Mouse (Mus musculus) mesoderm, embryonic 11.5 days (tissue): Measurements from ENCODE around the gene Dlgap3.

Experiments used
- DNase-seq: peaks from one replicate; pipeline ENCODE4 v3.0.0-alpha.2; 2012; ENCODE audit warnings: low read depth, low spot score

Dlgap3 gene

GRCm38 (mm10) chr4:127215799-127216198 is 46.8 kb downstream of the Dlgap3 start:
- no peak for DNase-seq

- DNase-seq: no peak
These were observed 47.2 kb downstream of the Dlgap3 start for GRCm38 (mm10) chr4:127216251-127216651.

DNA sequence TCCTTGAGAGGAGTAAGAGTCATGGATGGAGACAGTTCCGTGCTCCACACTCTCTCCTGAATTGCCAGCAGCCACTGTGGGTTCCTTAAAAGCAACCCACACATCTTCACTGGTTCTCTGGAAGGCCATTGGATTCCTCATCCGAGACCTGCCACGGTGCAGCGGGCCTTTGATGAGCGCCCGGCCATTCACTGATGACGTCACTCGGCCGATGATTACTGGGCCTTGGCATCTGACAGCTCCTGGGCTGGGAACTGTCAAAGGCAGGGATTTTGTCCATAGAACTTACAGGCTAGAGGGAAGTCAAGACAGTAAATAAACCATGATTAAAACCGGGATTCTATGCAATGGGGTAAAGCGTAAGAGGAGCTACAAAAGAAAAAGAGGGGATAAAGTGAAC is 48.0 kb downstream of the Dlgap3 start:
- no peak for DNase-seq

DNA sequence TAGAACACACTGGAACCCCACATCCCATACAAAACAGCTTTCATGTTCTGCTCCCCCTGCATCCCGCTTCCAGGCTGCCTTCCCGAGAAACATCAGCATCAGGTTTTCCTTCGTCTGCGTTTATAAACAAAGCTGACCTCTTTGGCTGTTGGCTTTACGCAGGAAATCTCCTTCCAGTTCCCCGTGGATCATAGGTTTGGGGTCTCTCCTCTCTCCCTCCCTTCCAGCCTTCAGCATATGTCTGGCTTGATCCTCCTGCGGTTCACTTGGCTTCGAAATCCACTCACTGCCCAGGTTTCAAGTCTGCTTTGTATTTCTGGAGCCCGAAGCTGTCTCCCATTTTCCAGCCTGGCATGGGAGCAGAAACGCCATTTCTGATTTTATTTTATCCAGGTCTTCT is 54.3 kb downstream of the Dlgap3 start:
- DNase-seq: no peak

DNA sequence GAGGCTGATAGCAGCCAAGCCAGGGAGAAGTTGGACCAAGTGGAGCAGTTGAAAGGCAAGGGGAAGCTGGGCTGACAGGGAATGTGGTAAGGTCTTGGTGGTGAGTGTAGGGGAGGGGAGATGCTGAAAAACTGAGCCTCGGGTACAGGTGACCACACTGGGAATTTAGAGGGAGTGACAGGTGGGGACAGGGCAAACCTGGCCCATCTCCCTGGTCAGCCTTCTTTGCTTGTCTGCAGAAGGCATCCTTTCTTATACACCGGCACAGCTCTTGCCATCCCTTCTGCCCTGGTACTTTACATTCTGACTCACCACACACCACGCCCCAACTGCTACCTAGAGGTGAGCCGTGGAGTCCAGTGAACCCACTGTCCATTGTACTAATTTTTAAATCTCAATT is 54.8 kb downstream of the Dlgap3 start:
- no peak for DNase-seq

DNA sequence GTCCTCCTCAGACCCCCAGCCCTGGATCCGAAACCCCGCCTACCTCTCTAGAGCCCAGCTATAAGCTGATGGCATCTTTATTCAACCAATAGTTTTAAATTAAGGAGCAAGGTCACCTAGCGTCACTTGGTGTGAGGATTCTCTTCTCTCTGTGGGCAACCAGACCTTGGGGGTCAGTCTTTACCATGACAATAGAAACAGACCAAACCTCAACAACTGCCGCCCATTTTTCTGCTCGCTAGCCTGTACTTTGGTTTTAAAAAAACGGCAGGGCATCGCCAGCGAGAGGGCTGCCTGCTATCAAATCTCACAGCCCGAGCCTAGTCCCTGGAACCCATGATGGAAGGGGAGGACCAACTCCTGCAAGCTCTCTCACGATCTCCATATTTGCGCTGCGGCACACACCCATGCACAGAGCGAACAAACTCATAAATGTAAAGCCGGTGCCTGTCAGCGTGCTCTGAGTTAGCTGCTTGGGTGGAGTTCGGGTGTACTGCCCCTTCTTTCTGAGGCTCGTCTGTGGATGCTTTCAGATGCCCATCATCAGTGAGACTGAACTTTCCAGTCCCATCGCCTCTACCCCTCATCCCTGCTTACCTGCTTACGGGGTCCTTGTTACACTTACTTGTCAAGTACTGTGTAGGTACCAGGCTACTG is 55.6 kb downstream of the Dlgap3 start:
- no peak for DNase-seq

DNA sequence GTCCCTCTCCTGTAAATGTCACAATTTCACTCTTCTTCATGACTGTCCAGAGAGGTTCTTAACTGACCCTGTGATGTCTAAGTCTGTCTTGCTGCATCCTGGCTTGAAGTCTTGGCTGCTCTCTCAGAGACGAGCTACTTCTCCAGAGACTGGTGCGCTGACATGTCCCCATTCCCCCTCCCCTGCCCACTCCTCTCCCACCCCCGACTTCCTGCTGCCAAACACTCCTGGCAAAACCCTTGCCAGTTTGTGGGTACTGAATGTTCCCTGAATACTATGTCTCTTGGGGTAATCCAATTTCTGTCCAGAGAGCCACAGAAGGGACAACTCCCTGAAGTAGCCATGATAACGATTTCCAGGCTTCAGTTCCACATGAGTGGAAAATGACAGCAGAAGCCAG is 57.1 kb downstream of the Dlgap3 start:
- no peak for DNase-seq

- DNase-seq: peak; percentile 79
These were observed 58.2 kb downstream of the Dlgap3 start for GRCm38 (mm10) chr4:127227051-127227673.

GRCm38 (mm10) chr4:127232028-127232427 is 63.0 kb downstream of the Dlgap3 start:
- peak; percentile 71 for DNase-seq

DNA sequence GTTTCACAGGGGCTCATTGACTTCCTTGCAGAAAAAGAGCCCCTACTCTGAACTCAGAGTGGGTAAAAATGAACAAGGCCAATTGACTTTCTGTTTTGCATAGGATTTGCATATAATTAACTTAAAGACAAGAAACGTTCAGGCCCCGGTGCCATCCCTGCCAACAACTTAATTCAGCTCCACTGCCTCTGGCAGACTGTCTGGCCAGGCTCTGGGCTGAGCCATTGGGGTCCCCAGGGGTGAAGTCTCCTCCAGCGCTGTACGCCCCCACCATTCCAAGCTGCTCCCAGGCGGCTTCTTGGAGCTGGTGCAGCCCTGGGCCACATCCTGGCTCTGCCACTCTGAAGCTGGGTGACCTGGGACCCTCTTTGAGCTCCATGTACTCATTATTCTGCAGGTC is 63.5 kb downstream of the Dlgap3 start:
- no peak for DNase-seq

- DNase-seq: no peak
These were observed 64.6 kb downstream of the Dlgap3 start for GRCm38 (mm10) chr4:127233416-127234125.

DNA sequence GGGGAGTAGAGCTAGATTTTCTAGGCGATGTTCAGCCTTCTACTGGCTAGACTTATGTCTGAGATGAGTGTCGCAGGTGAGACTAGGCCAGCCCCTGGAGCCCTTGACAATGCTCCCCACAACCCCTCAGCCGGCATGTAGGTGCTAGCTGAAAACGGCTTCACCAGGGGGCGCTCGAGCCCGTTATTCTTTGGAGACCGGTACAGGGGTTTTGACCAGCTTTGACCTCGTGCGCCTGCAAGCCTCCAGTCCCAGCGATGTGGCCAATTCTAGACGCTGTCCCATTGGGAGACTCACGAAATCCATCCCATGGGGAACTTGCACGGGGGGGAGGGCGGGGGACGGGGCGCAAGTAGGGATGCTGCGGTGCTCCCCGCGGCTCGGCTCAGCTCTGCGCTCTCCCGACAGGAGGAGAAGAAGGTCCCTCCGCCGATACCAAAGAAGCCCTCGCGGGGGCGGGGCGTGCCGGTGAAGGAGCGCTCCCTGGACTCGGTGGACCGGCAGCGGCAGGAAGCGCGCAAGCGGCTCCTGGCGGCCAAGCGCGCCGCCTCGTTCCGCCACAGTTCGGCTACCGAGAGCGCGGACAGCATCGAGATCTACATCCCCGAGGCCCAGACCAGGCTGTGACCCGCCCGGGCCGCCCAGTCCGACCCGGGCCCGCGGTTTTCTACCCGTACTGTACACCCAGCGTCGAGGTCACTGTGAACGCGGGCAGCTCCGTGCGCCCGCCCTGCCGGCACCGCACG is 66.9 kb downstream of the Dlgap3 start:
- peak; percentile 88 for DNase-seq

- no peak for DNase-seq
These were observed 67.6 kb downstream of the Dlgap3 start for GRCm38 (mm10) chr4:127236631-127237030.

DNA sequence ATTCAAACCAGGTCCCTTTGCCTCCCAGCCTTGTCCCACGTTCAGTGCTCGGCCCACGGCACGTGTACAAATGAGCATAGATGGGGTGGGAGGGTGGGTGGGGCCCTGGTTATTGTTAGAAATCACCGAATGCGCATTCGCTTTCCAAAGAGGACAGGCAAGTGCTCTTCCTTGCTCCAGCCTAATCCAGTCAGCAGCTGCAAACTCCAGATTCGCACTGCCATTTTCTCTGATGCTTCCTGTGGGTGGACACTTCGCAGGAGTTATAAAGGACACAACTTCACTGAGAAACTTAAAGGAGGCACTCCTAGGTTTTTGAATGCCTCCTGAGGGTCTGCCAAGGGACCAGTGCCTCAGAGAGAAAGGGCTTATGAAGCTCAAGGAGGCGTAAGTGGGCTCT is 68.3 kb downstream of the Dlgap3 start:
- DNase-seq: no peak

DNA sequence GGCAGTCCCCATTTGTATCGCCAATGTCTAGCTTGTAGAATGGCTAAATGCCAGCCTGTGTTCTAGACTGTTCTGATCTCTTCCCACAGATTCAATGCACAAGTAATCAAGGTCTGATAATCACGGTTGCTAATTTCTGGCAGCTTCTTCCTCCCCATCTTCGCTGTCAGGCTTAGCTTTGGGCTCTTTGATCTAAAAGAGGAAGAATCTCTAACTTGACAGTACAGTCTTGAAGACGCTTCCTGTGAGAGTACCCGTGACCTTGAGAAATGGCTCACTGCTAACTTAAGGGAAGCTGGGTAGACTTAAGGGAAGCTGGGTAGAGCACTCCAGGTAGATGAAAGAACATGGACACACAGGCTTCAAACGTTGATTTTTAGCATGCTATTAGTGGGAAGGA is 73.7 kb downstream of the Dlgap3 start:
- DNase-seq: no peak

DNA sequence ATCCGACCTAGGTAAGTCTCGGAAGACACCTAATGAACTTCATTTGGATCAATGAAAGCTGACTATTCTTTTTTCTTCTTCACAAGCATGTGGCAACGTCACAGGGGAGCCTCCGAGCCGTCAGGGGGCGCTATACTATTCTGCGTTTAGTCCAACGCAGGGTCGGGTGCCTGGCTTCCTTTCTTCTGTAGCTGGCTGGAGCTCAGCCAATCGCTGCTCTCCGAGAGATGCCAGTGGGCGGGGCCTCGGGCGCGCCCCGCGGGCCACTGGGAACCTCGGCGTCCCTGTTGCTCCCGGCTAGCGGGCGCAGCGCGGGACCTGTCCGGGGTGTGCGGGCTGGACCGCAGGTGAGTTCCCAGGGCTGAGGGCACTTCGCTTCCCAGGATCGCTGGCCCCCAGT is 74.5 kb downstream of the Dlgap3 start, which contains the start of gene Smim12:
TSS of gene Smim12 (plus strand) at position 233 of the 400 bp plus-strand sequence.
- peak; percentile 98 for DNase-seq

DNA sequence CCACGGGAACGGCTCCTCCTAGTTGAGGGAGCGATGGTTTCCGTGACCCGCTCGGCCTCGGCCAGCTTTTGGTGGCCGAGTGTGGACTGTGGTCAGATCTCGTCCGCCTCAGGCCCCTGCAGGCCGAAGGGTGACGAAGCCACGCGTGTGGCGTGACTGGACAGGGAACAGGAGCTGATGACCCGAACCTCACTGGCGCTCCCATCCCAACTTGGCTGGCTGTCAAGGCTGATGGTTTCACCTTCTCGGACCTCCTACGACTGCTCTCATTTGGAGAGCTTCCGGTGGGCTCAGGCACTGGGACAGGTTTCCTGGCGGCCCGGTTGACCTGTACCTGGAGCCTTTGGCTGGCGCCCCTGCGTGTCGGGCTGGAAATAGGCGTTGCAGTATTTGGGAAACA is 74.9 kb downstream of the Dlgap3 start:
- DNase-seq: peak; percentile 57

DNA sequence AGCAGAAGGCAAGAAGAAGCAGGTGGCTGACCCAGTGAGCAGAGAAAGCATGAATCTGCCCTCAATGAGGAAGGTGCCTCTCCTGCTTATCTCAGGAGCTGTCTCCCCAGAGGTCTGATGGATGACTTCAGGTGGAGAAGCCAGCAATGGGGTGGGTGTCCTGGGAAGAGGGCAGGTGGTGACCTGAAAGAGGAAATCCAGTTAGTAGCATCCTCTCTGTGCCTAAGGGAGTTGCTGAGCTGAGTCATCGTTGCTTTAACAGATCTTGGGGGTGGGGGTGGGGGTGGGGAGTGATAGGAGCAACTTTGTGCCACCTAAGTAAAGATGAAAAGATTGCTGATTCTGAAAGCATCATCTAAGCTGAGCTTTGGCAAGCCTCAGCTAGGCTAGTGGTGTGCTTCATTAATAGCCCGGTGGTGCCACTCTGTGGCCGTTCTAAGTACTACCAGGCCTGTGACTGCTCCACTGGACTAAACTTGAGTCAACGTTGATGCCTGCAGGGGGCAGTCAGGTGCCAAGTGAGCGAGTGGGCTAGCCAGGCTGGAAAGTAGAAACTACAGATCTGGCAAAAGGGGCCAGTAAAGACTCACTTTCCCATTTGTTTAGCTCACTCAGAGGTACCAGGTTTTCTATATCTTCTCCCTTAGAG is 80.8 kb downstream of the Dlgap3 start:
- DNase-seq: peak; percentile 91

DNA sequence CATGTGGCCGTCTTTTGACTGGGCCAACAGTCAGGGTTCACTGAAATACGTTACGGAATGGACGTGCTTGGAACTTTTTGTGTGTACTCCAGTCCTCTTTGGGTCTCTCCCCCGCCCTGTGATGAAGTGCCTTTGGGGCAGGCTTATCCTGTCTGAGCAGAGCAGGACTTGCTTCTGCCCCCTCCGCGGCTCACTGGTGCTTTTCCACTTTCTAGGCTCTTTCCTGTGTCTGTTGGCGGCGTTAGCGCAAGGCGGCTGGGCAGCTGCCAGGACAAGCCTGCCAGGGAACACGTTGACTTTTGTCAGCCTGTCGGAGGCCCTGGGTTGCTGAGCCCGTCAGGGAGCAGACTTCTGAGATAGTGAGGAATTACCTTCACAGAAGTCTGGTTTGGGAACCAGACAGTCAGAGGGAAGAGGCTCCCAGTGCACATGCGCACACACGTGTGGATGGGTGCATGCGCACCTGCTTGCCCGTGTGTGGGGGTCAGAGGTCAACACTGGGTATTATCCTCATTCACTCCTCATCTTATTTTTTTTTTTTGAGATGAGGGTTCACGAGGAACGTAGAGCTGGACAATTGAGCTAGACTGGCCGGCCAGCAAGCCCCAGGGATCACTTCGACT is 83.1 kb downstream of the Dlgap3 start:
- no peak for DNase-seq

DNA sequence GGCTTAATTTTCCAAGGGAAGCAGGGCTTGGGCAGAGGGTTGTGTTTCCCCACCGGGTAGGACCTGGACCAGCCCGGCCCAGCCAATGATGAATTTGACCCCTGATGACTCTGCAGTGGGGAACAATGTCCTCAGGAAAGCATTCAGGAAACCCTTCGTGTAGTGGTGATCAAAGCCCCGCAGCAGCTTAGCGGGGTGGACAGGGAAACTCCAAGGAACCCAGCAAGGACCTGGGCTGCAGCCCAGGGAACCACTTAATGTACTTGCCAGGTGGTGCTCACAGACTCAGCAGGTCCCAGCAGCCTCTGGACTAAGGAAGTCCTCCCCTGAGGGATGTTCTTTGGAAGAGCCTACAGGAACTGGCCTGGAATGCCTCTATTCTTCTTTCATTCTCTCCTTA is 87.7 kb downstream of the Dlgap3 start:
- DNase-seq: no peak

DNA sequence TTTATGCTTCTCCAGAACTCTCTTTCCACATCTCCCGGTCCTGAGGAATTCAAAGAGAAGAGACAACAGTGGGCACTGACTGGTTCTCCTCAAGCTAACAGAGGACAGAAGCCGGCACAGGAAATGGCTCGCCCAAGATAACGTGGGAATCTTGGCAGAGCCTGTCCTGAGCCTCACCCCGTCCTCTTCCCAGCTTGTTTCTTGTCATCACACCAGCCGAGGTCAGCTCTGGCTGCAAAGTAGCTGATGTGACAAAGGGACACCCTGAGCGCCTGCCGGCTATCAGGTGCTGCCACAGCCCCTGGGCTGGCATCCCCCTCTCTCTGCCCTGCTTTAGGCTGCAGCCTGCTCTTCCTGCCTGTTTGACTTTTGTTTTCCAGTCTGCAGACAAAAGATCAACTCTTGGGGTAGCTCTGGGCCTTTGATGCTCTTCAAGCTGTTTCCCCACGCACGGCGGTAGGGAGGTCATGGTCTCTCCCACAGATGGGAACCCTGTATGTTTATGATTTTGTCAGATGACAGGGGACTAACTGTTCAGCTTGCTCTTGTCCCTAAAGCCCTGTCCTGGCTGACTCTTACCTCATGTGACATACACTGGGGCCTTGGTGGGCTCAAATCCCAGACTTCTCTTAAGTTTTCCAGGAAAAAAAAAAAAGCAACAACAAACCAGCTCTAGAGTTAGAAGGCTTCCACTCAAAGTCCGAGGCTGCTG is 89.3 kb downstream of the Dlgap3 start:
- DNase-seq: no peak
